Mouse (Mus musculus): ENCODE data around the gene Rbm20.
"Not testable (repeated sequence)": the region's sequence is repeated elsewhere in the genome, so short reads cannot be mapped to it uniquely, and the experiment has no call there.

GRCm38 (mm10) chr19:53806526-53807275 lies 129.6 kb downstream of the Rbm20 start:
- TF ChIP-seq CTCF (conservative IDR thresholded peaks at IDR 0.05; ENCODE audit: low read length); NANOG (IDR thresholded peaks at IDR 0.05; ENCODE audit: borderline replicate concordance, low read length); POU5F1 (IDR thresholded peaks at IDR 0.05; ENCODE audit: borderline replicate concordance, low read length): not testable (repeated sequence)
